Mouse (Mus musculus) layer of hippocampus, postnatal 25 days (tissue): ENCODE measurements around the gene Hoxa6. TPM values are rescaled to one million over a fixed set of nuclear protein-coding genes. Genes with fewer than 3 reads are reported as not detected.

Experiments
- DNase-seq, 2 experiments: peaks; one replicate each; pipeline ENCODE4 v3.0.0; 2022; ENCODE audit warnings: mixed read lengths in 2 of 2, low spot score in 1 of 2; ENCODE audit errors: extremely low spot score in 1 of 2
- total RNA-seq, 2 experiments: library from RNA; stranded (reverse); gene quantifications; 2 replicates each; pipeline ENCODE4 v1.2.3; 2021

The Hoxa6 gene
- total RNA-seq, 2 experiments from 2014 or later = not detected

GRCm38 (mm10) chr6:52166431-52167077, 42.0 kb downstream of the Hoxa6 start:
- DNase-seq = no peak

GRCm38 (mm10) chr6:52165441-52166370, 42.8 kb downstream of the Hoxa6 start:
- DNase-seq = no peak

GRCm38 (mm10) chr6:52164626-52165440, 43.7 kb downstream of the Hoxa6 start, which contains the start of gene Hoxa2:
Gene Hoxa2 (minus strand): TSS chr6:52164831.
- no peak for DNase-seq

GRCm38 (mm10) chr6:52164051-52164625, 44.4 kb downstream of the Hoxa6 start:
- no peak for DNase-seq

- DNase-seq = no peak
These were observed 45.0 kb downstream of the Hoxa6 start for GRCm38 (mm10) chr6:52163366-52164031.

GRCm38 (mm10) chr6:52162611-52163365, 45.7 kb downstream of the Hoxa6 start:
- DNase-seq = no peak

- no peak for DNase-seq
These were observed 46.5 kb downstream of the Hoxa6 start for GRCm38 (mm10) chr6:52162093-52162380.

GRCm38 (mm10) chr6:52161336-52162092, 47.0 kb downstream of the Hoxa6 start:
- DNase-seq = no peak

- DNase-seq = no peak
These were observed 47.8 kb downstream of the Hoxa6 start for GRCm38 (mm10) chr6:52160511-52161335.

- DNase-seq = no peak
These were observed 48.5 kb downstream of the Hoxa6 start for GRCm38 (mm10) chr6:52159979-52160378.

- no peak for DNase-seq
These were observed 49.3 kb downstream of the Hoxa6 start for GRCm38 (mm10) chr6:52159164-52159761.

- no peak for DNase-seq
These were observed 50.1 kb downstream of the Hoxa6 start, which contains the start of gene Hoxa1 for GRCm38 (mm10) chr6:52158276-52159051. Gene Hoxa1 (minus strand): TSS chr6:52158317.

GRCm38 (mm10) chr6:52157466-52158275, 50.9 kb downstream of the Hoxa6 start:
- DNase-seq = no peak

- peak in 1 of 2 experiments; percentile 4 for DNase-seq
These were observed 51.8 kb downstream of the Hoxa6 start for GRCm38 (mm10) chr6:52156551-52157200.
